Comparison of ENCODE assay signal across 8 mouse cellular contexts in the genomic region with DNA sequence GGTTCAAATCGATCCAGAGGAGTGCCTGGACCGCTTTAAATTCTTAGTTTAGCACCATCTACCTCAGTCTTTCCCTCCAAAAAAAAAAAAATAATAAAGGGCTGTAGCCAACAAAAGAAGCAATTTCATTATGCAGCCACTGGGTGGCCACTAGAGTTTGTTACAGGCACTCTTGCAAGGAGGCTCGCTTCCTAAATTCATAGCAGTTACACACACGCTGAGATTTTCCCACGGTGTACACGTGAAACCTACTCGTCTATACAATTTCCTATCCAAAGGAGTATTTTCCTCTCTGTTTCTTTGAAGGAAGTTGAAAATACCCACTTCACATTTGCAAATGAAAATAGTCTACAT. TPM values are rescaled to one million over a fixed set of nuclear protein-coding genes. Genes with fewer than 3 reads are reported as not detected.
DNase-seq lines count a peak whose midpoint lies in the region; ATAC-seq and TF ChIP-seq lines count a peak whose summit lies in the region.

No protein-coding gene starts in this region.

- H3K4me3 ChIP-seq in CH12.LX (replicated peaks in 1 of 3; ENCODE audit: low read depth in 2 of 3, low read length in 2 of 3, poor library complexity in 1 of 3), result peak overlapping the region; percentile 10 to 82 (median 49)
- peak overlapping the region; percentile 50 for H3K4me3 ChIP-seq in embryonic facial prominence, embryonic 15.5 days (replicated peaks)
- H3K4me3 ChIP-seq in lung, embryonic 15.5 days, result peak overlapping the region; percentile 51

- 0 out of 2 replicates have a peak, but pooled peaks have one; percentile 40 for ATAC-seq in embryonic facial prominence, embryonic 15.5 days (ENCODE audit: insufficient number of reproducible peaks, low FRiP score, low TSS enrichment, low read depth)
- ATAC-seq in lung, embryonic 15.5 days (ENCODE audit: borderline replicate concordance, extremely low read depth, low FRiP score, low TSS enrichment), result peak; percentile 65; the same call in 1 of the 2 replicates

- no peak for TF ChIP-seq EP300 in CH12.LX (IDR thresholded peaks at IDR 0.05; ENCODE audit: low read length)

- H3K4me2 ChIP-seq in CH12.LX (ENCODE audit: insufficient read depth, low read depth, poor library complexity, severe bottlenecking), result peak overlapping the region; percentile 90
- peak overlapping the region; percentile 95 for H3K4me2 ChIP-seq in embryonic facial prominence, embryonic 15.5 days (replicated peaks)
- peak overlapping the region; percentile 100 for H3K4me2 ChIP-seq in lung, embryonic 15.5 days

- peak; percentile 86 for DNase-seq in CH12.LX (ENCODE audit: extremely low read depth)
- peak; percentile 33 for DNase-seq in adrenal gland, postnatal 25 days
- DNase-seq in heart, postnatal 14 days, result peak; percentile 48 to 60
- DNase-seq in layer of hippocampus, adult 9-10 months (ENCODE audit: low spot score), result peak; percentile 16
- DNase-seq in ovary, postnatal 14 days (ENCODE audit: low spot score), result peak; percentile 18
- DNase-seq in yolk sac, embryonic 10.5 days (ENCODE audit: low spot score), result peak; percentile 36

- peak; percentile 71 for TF ChIP-seq RAD21 in CH12.LX (IDR thresholded peaks at IDR 0.05; ENCODE audit: low read depth, low read length)

- no peaks in the 10 kb centered on the region for H3K79me2 ChIP-seq in CH12.LX (replicated peaks; ENCODE audit: control insufficient read depth, extremely low read depth, insufficient read depth, poor library complexity, severe bottlenecking)

- dilution Hi-C loops in CH12.LX (cut with MboI; ENCODE audit: extremely low pct_ligation_motif_present, extremely low pct_unique_long_range_greater_than_20kb, low sequenced_read_pairs), result no loop called here

- in situ Hi-C loops in CH12.LX (cut with MboI; ENCODE audit: low pct_ligation_motif_present, low pct_unique_long_range_greater_than_20kb, low sequenced_read_pairs), result loop anchor here (25.0 kb wide), 1 partner anchor 381 kb away; no protein-coding TSS in a partner anchor

- H3K4me1 ChIP-seq in CH12.LX (ENCODE audit: control insufficient read depth in 1 of 2, insufficient read depth in 2 of 2), result peaks cover 16 to 24% of the 10 kb centered on the region in 2 experiments
- peaks cover 10% of the 10 kb centered on the region; the same call in 1 of the 2 replicates for H3K4me1 ChIP-seq in embryonic facial prominence, embryonic 15.5 days
- peaks cover 9% of the 10 kb centered on the region; the same call in 1 of the 2 replicates for H3K4me1 ChIP-seq in lung, embryonic 15.5 days

- peak; percentile 71 to 86; a peak in 3 of 4 replicates for TF ChIP-seq CTCF in CH12.LX (conservative IDR thresholded peaks at IDR 0.05 in 1 of 2, IDR thresholded peaks at IDR 0.05 in 1 of 2; ENCODE audit: low read depth in 2 of 2, low read length in 2 of 2)

- intact Hi-C loops in heart, postnatal 14 days (cut with DNase I), result loop anchor here (2.0 to 5.0 kb wide), 3 partner anchors 99 to 366 kb away; a partner anchor contains a TSS

- H3K9me3 ChIP-seq in CH12.LX (replicated peaks; ENCODE audit: low read length), result peaks cover 4% of the 10 kb centered on the region
- H3K9me3 ChIP-seq in embryonic facial prominence, embryonic 15.5 days (replicated peaks), result no peaks in the 10 kb centered on the region
- no peaks in the 10 kb centered on the region for H3K9me3 ChIP-seq in lung, embryonic 15.5 days

- no peak for TF ChIP-seq POLR2A in CH12.LX (IDR thresholded peaks at IDR 0.05; ENCODE audit: low read depth, low read length)

- H3K9ac ChIP-seq in CH12.LX (ENCODE audit: insufficient read depth, low read depth), result no peak overlapping the region
- H3K9ac ChIP-seq in embryonic facial prominence, embryonic 15.5 days, result no peak overlapping the region
- peak overlapping the region; percentile 47; the same call in 1 of the 2 replicates for H3K9ac ChIP-seq in lung, embryonic 15.5 days

- no peak overlapping the region for H3K27ac ChIP-seq in CH12.LX (ENCODE audit: insufficient read depth, low read depth)
- H3K27ac ChIP-seq in embryonic facial prominence, embryonic 15.5 days (replicated peaks), result no peak overlapping the region
- H3K27ac ChIP-seq in lung, embryonic 15.5 days, result no peak overlapping the region

- H3K36me3 ChIP-seq in CH12.LX (replicated peaks in 1 of 2; ENCODE audit: control insufficient read depth in 1 of 2, insufficient read depth in 1 of 2, low read length in 1 of 2), result no peaks in the 10 kb centered on the region
- H3K36me3 ChIP-seq in embryonic facial prominence, embryonic 15.5 days, result no peaks in the 10 kb centered on the region
- H3K36me3 ChIP-seq in lung, embryonic 15.5 days, result no peaks in the 10 kb centered on the region

- WGBS in embryonic facial prominence, embryonic 15.5 days, result under 1% methylated on average over 7 of the region's 7 CpGs
- under 1% methylated on average over 7 of the region's 7 CpGs for WGBS in lung, embryonic 15.5 days

- H3K27me3 ChIP-seq in CH12.LX (replicated peaks), result no peaks in the 10 kb centered on the region
- 0 out of 2 replicates have a peak, but pooled peaks cover 6% of the 10 kb centered on the region for H3K27me3 ChIP-seq in embryonic facial prominence, embryonic 15.5 days
- peaks cover 11% of the 10 kb centered on the region for H3K27me3 ChIP-seq in lung, embryonic 15.5 days

TF ChIP-seq in CH12.LX, 34 proteins besides CTCF, POLR2A, EP300 and RAD21:
- TF ChIP-seq MEF2A (IDR thresholded peaks at IDR 0.05; ENCODE audit: borderline replicate concordance, low read depth, low read length) (no peak), GABPA (IDR thresholded peaks at IDR 0.05; ENCODE audit: insufficient replicate concordance, low read depth, low read length) (no peak), MAZ (IDR thresholded peaks at IDR 0.05; ENCODE audit: low read depth, low read length) (no peak), MYC (IDR thresholded peaks at IDR 0.05; ENCODE audit: low read depth, low read length) (peak; percentile 77), MAX (IDR thresholded peaks at IDR 0.05; ENCODE audit: low read length) (no peak; the same call in 1 of the 2 replicates), MAFK (IDR thresholded peaks at IDR 0.05; ENCODE audit: insufficient replicate concordance, low read length) (no peak), IRF4 (IDR thresholded peaks at IDR 0.05; ENCODE audit: low read depth, low read length) (peak; percentile 33; the same call in 1 of the 2 replicates), MXI1 (IDR thresholded peaks at IDR 0.05; ENCODE audit: low read depth, low read length) (no peak; the same call in 1 of the 2 replicates), BHLHE40 (IDR thresholded peaks at IDR 0.05; ENCODE audit: low read depth, low read length) (peak; percentile 22; the same call in 1 of the 2 replicates), SIN3A (IDR thresholded peaks at IDR 0.05; ENCODE audit: low read length) (no peak; the same call in 1 of the 2 replicates), KAT2A (IDR thresholded peaks at IDR 0.05; ENCODE audit: insufficient replicate concordance, low read length) (no peak), SMC3 (IDR thresholded peaks at IDR 0.05; ENCODE audit: low read depth, low read length) (peak; percentile 75), CHD1 (IDR thresholded peaks at IDR 0.05; ENCODE audit: low read depth, low read length) (no peak), ZNF384 (IDR thresholded peaks at IDR 0.05; ENCODE audit: low read depth, low read length) (peak; percentile 96), TCF12 (IDR thresholded peaks at IDR 0.05; ENCODE audit: low read depth, low read length) (no peak)

RNA-seq across cellular contexts. Expression of a gene that starts 19.6 kb away (rescaled TPM):
- total RNA-seq in CH12.LX (2012; rRNA removed) (not detected in 2 replicates), CH12.LX (2014; rRNA removed) (not detected in 2 replicates)
- polyA plus RNA-seq in CH12.LX (2012; ENCODE audit: insufficient read length, low read depth), result not detected in 2 replicates
- total RNA-seq in adrenal gland, postnatal 25 days (2021), result 0.03 TPM in 1 of 2 replicates, not detected in the other
- 12.7 and 17.5 TPM in 2 replicates for polyA plus RNA-seq in embryonic facial prominence, embryonic 15.5 days (2015; fragmentation: Nextera tagmentation; extraction: Ambion mirVana)
- 100 to 1,000 TPM; 123 to 134 TPM for total RNA-seq in heart, postnatal 14 days (2021)
- polyA plus RNA-seq in lung, embryonic 15.5 days (2015; fragmentation: Nextera tagmentation; extraction: Ambion mirVana), result 1.2 and 1.6 TPM in 2 replicates

Comparison
In these comparisons a context has a peak if more than half of its experiments do, and no peak if none do; other contexts are left out.
1. DNase-seq: peak in every context shown above with its lines; median percentile 86 in CH12.LX; 54 in heart, postnatal 14 days; 36 in yolk sac, embryonic 10.5 days; 33 in adrenal gland, postnatal 25 days; 18 in ovary, postnatal 14 days; 16 in layer of hippocampus, adult 9-10 months.
2. RNA of a gene that starts 19.6 kb away (total RNA-seq): 123 to 134 TPM in heart, postnatal 14 days; 0.03 TPM in adrenal gland, postnatal 25 days and not detected in CH12.LX; every median in the first group is over 100 times any median in the second.
3. Peak in every context shown above with its lines, with median percentiles within 50 percentile points of each other: H3K4me2 ChIP-seq and H3K4me3 ChIP-seq.